ENCODE assay signal across 19 mouse cellular contexts in the genomic region with DNA sequence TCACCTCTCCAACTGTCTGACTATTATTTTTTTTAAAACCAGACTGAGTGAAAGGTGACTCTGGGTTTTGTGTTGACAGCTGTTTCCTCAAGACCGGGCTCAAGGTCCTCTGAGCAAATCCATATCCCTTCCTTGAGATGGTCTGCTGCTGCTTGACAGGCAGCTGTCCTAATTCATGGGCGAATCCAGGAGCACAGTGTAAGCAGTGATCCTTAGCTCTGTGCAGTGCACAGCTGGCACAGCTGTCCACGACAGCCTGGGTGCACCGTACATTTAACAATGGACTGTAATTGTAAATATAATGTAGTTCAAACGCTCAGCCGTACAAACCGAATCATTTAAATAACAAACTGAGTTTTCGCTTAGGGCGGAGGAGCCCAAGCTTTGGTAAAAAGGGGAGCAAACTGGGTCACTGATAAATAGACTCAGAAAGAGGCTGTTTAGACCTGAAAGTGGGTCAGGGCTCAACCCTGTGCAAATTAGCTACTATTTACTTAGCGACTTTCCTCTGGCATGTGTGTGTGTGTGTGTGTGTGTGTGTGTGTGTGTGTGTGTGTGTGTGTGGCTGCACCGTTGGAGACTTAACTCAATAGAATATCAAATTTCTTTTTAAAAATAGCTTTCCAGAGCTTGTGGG. TPM values are rescaled to one million over a fixed set of nuclear protein-coding genes. Genes with fewer than 3 reads are reported as not detected.
DNase-seq lines count a peak whose midpoint lies in the region; ATAC-seq and TF ChIP-seq lines count a peak whose summit lies in the region.
"Had no signal": no experiment of that assay in that cellular context is flagged by ENCODE, and none has a peak within 500 bp of the region (broad histone marks: within the 10 kb centered on the region; RNA-seq: fewer than 3 reads in every experiment).

No protein-coding gene starts in this region.

- 0 out of 2 replicates have a peak, but pooled peaks cover under 1% of the 10 kb centered on the region for H3K27me3 ChIP-seq in forebrain, embryonic 16.5 days (replicated peaks; ENCODE audit: control insufficient read depth, insufficient read depth, low read length)
- H3K27me3 ChIP-seq in forebrain, postnatal 0 days (ENCODE audit: insufficient read depth, low read length): no peaks in the 10 kb centered on the region
- no peaks in the 10 kb centered on the region for H3K27me3 ChIP-seq in limb, embryonic 14.5 days (ENCODE audit: control insufficient read depth, insufficient read depth, low read length)
- peaks cover 63% of the 10 kb centered on the region for H3K27me3 ChIP-seq in limb, embryonic 10.5 days (ENCODE audit: low read depth, poor library complexity, severe bottlenecking)
- no peaks in the 10 kb centered on the region; the same call in none of the 2 replicates for H3K27me3 ChIP-seq in midbrain, embryonic 16.5 days (ENCODE audit: control insufficient read depth, insufficient read depth, low read depth, low read length)
- H3K27me3 ChIP-seq in midbrain, embryonic 13.5 days: peaks cover 13% of the 10 kb centered on the region
- H3K27me3 ChIP-seq: lung, embryonic 15.5 days had no signal

- no peak overlapping the region for H3K4me2 ChIP-seq in forebrain, embryonic 16.5 days (ENCODE audit: low read length)
- H3K4me2 ChIP-seq in forebrain, postnatal 0 days (ENCODE audit: low read depth): no peak overlapping the region
- no peak overlapping the region for H3K4me2 ChIP-seq in limb, embryonic 14.5 days (replicated peaks; ENCODE audit: low read depth, low read length, severe bottlenecking)
- no peak overlapping the region for H3K4me2 ChIP-seq in midbrain, embryonic 16.5 days (ENCODE audit: low read length)
- H3K4me2 ChIP-seq in midbrain, embryonic 13.5 days (replicated peaks): no peak overlapping the region
- H3K4me2 ChIP-seq: heart, embryonic 12.5 days; hindbrain, embryonic 12.5 days; limb, embryonic 13.5 days; lung, embryonic 15.5 days had no signal

- H3K36me3 ChIP-seq in forebrain, embryonic 16.5 days (ENCODE audit: control insufficient read depth, insufficient read depth): no peaks in the 10 kb centered on the region
- H3K36me3 ChIP-seq in forebrain, postnatal 0 days (ENCODE audit: insufficient read depth): no peaks in the 10 kb centered on the region
- H3K36me3 ChIP-seq in limb, embryonic 14.5 days (ENCODE audit: control insufficient read depth, insufficient read depth, low read length): no peaks in the 10 kb centered on the region
- no peaks in the 10 kb centered on the region for H3K36me3 ChIP-seq in limb, embryonic 10.5 days
- H3K36me3 ChIP-seq in midbrain, embryonic 16.5 days (ENCODE audit: control insufficient read depth, insufficient read depth, low read length): no peaks in the 10 kb centered on the region
- no peaks in the 10 kb centered on the region for H3K36me3 ChIP-seq in midbrain, embryonic 13.5 days
- H3K36me3 ChIP-seq: heart, embryonic 12.5 days; hindbrain, embryonic 12.5 days; limb, embryonic 13.5 days; lung, embryonic 15.5 days had no signal

- peaks cover 23% of the 10 kb centered on the region for H3K4me1 ChIP-seq in forebrain, embryonic 16.5 days (replicated peaks; ENCODE audit: control insufficient read depth, insufficient read depth, low read length)
- H3K4me1 ChIP-seq in forebrain, postnatal 0 days (ENCODE audit: insufficient read depth): no peaks in the 10 kb centered on the region
- no peaks in the 10 kb centered on the region for H3K4me1 ChIP-seq in limb, embryonic 14.5 days (ENCODE audit: control insufficient read depth, insufficient read depth, low read length)
- peaks cover 34% of the 10 kb centered on the region for H3K4me1 ChIP-seq in limb, embryonic 10.5 days
- H3K4me1 ChIP-seq in midbrain, embryonic 16.5 days (ENCODE audit: control insufficient read depth, insufficient read depth, low read length): peaks cover 14% of the 10 kb centered on the region
- H3K4me1 ChIP-seq in midbrain, embryonic 13.5 days (replicated peaks): peaks cover 25% of the 10 kb centered on the region
- H3K4me1 ChIP-seq: heart, embryonic 12.5 days; lung, embryonic 15.5 days had no signal

- no peak for TF ChIP-seq CTCF in forebrain, postnatal 0 days (IDR thresholded peaks at IDR 0.05; ENCODE audit: low read depth)

- no peak overlapping the region for H3K4me3 ChIP-seq in forebrain, embryonic 16.5 days (replicated peaks; ENCODE audit: low read length)
- H3K4me3 ChIP-seq in forebrain, postnatal 0 days (ENCODE audit: low read depth, low read length): no peak overlapping the region
- no peak overlapping the region for H3K4me3 ChIP-seq in limb, embryonic 14.5 days (replicated peaks; ENCODE audit: low read length)
- no peak overlapping the region for H3K4me3 ChIP-seq in limb, embryonic 10.5 days
- no peak overlapping the region for H3K4me3 ChIP-seq in midbrain, embryonic 16.5 days (ENCODE audit: low read depth, low read length)
- H3K4me3 ChIP-seq in midbrain, embryonic 13.5 days (replicated peaks): no peak overlapping the region
- H3K4me3 ChIP-seq: heart, embryonic 12.5 days; hindbrain, embryonic 12.5 days; limb, embryonic 13.5 days; lung, embryonic 15.5 days had no signal

- no peak overlapping the region for H3K9ac ChIP-seq in forebrain, embryonic 16.5 days (replicated peaks; ENCODE audit: low read depth, low read length)
- H3K9ac ChIP-seq in forebrain, postnatal 0 days: no peak overlapping the region
- no peak overlapping the region for H3K9ac ChIP-seq in limb, embryonic 14.5 days (ENCODE audit: low read depth, low read length, severe bottlenecking)
- H3K9ac ChIP-seq in midbrain, embryonic 16.5 days (ENCODE audit: low read depth, low read length): peak overlapping the region; percentile 14; the same call in 1 of the 2 replicates
- no peak overlapping the region for H3K9ac ChIP-seq in midbrain, embryonic 13.5 days (replicated peaks)
- H3K9ac ChIP-seq: heart, embryonic 12.5 days; hindbrain, embryonic 12.5 days; limb, embryonic 13.5 days; lung, embryonic 15.5 days had no signal

- DNase-seq in forebrain, postnatal 0 days: no peak
- no peak for DNase-seq in limb, embryonic 14.5 days (ENCODE audit: low spot score)
- DNase-seq in limb, embryonic 10.5 days (ENCODE audit: low spot score): no peak
- no peak for DNase-seq in frontal cortex, postnatal 25 days (ENCODE audit: low spot score in 2 of 2)
- DNase-seq: adrenal gland, postnatal 25 days; cerebellum, postnatal 36 days; heart, postnatal 14 days; kidney, adult 8-10 months; lung, postnatal 4 days had no signal

- TF ChIP-seq POLR2A in limb, embryonic 14.5 days (IDR thresholded peaks at IDR 0.05; ENCODE audit: borderline replicate concordance, extremely low read depth, insufficient read depth, insufficient read length): no peak

- no peaks in the 10 kb centered on the region for H3K9me3 ChIP-seq in forebrain, embryonic 16.5 days (ENCODE audit: control insufficient read depth, low read length)
- H3K9me3 ChIP-seq in forebrain, postnatal 0 days (ENCODE audit: low read length): no peaks in the 10 kb centered on the region
- no peaks in the 10 kb centered on the region for H3K9me3 ChIP-seq in limb, embryonic 14.5 days (ENCODE audit: control insufficient read depth, low read length)
- no peaks in the 10 kb centered on the region for H3K9me3 ChIP-seq in limb, embryonic 10.5 days (replicated peaks)
- H3K9me3 ChIP-seq in midbrain, embryonic 16.5 days (replicated peaks; ENCODE audit: control insufficient read depth, low read length, poor library complexity, severe bottlenecking): no peaks in the 10 kb centered on the region
- H3K9me3 ChIP-seq in midbrain, embryonic 13.5 days: no peaks in the 10 kb centered on the region
- H3K9me3 ChIP-seq: heart, embryonic 12.5 days; hindbrain, embryonic 12.5 days; limb, embryonic 13.5 days; lung, embryonic 15.5 days had no signal

- no peak for ATAC-seq in forebrain, embryonic 16.5 days
- ATAC-seq in forebrain, postnatal 0 days: no peak
- ATAC-seq in limb, embryonic 14.5 days (ENCODE audit: low FRiP score, low read depth): peak; percentile 26; the same call in 1 of the 2 replicates
- ATAC-seq in midbrain, embryonic 16.5 days: no peak
- no peak for ATAC-seq in midbrain, embryonic 13.5 days
- ATAC-seq in erythroid progenitor cell, adult 5-6 weeks (replicated peaks; ENCODE audit: low FRiP score, poor library complexity, severe bottlenecking): no peak

- H3K27ac ChIP-seq in forebrain, embryonic 16.5 days (ENCODE audit: low read length): peak overlapping the region; percentile 6; the same call in 1 of the 2 replicates
- H3K27ac ChIP-seq in forebrain, postnatal 0 days (ENCODE audit: low read depth, low read length): no peak overlapping the region
- H3K27ac ChIP-seq in limb, embryonic 14.5 days (replicated peaks; ENCODE audit: low read depth, low read length): no peak overlapping the region
- no peak overlapping the region for H3K27ac ChIP-seq in limb, embryonic 10.5 days
- H3K27ac ChIP-seq in midbrain, embryonic 16.5 days (ENCODE audit: low read length): 0 out of 2 replicates have a peak overlapping the region, but pooled peaks have one; percentile 38
- no peak overlapping the region for H3K27ac ChIP-seq in midbrain, embryonic 13.5 days
- H3K27ac ChIP-seq: hindbrain, embryonic 12.5 days; limb, embryonic 13.5 days; lung, embryonic 15.5 days had no signal

- 32% methylated on average over 11 of the region's 11 CpGs for WGBS in forebrain, embryonic 16.5 days
- WGBS in forebrain, postnatal 0 days: 33% methylated on average over 11 of the region's 11 CpGs
- 42% methylated on average over 11 of the region's 11 CpGs for WGBS in limb, embryonic 14.5 days
- WGBS in limb, embryonic 10.5 days: 61% methylated on average over 11 of the region's 11 CpGs
- 39% methylated on average over 11 of the region's 11 CpGs for WGBS in midbrain, embryonic 16.5 days
- WGBS in midbrain, embryonic 13.5 days: 48% methylated on average over 11 of the region's 11 CpGs

RNA-seq across cellular contexts. Expression of gene Fbxo2, which starts 55.0 kb away (rescaled TPM):
- 4.3 and 4.7 TPM in 2 replicates for polyA plus RNA-seq in forebrain, embryonic 16.5 days (2015; fragmentation: Nextera tagmentation; extraction: Ambion mirVana)
- 10.2 and 11.9 TPM in 2 replicates for total RNA-seq in forebrain, postnatal 0 days (2014; rRNA removed)
- polyA plus RNA-seq in forebrain, postnatal 0 days (2015; fragmentation: Nextera tagmentation; extraction: Ambion mirVana): 11.4 and 15.6 TPM in 2 replicates
- polyA plus RNA-seq in limb, embryonic 14.5 days (2012; rRNA removed): 4.2 and 4.4 TPM in 2 replicates
- polyA plus RNA-seq in limb, embryonic 14.5 days (2014; fragmentation: Nextera tagmentation; extraction: Ambion mirVana): 4.3 and 6.7 TPM in 2 replicates
- polyA plus RNA-seq in limb, embryonic 10.5 days (2016; fragmentation: Nextera tagmentation; extraction: Ambion mirVana): 0.49 and 0.65 TPM in 2 replicates
- polyA plus RNA-seq in midbrain, embryonic 16.5 days (2015; fragmentation: Nextera tagmentation; extraction: Ambion mirVana): 5.6 and 9.4 TPM in 2 replicates
- 2.3 and 2.4 TPM in 2 replicates for polyA plus RNA-seq in midbrain, embryonic 13.5 days (2015; fragmentation: Nextera tagmentation; extraction: Ambion mirVana)
- total RNA-seq in erythroid progenitor cell, adult 5-6 weeks (2015; ENCODE audit: low replicate concordance): not detected in 2 replicates
- total RNA-seq in erythroid progenitor cell, adult 5-6 weeks (2017; ENCODE audit: low replicate concordance): not detected in 2 replicates
- total RNA-seq: granulocyte monocyte progenitor cell, adult 5-6 weeks; heart, postnatal 14 days; monocyte, adult 5-6 weeks had no signal

RNA-seq across cellular contexts. Expression of gene Fbxo44, which starts 55.1 kb away (rescaled TPM):
- 60.3 and 67.1 TPM in 2 replicates for polyA plus RNA-seq in forebrain, embryonic 16.5 days (2015; fragmentation: Nextera tagmentation; extraction: Ambion mirVana)
- 126 and 132 TPM in 2 replicates for total RNA-seq in forebrain, postnatal 0 days (2014; rRNA removed)
- 73.3 and 81.4 TPM in 2 replicates for polyA plus RNA-seq in forebrain, postnatal 0 days (2015; fragmentation: Nextera tagmentation; extraction: Ambion mirVana)
- 21.1 and 24.7 TPM in 2 replicates for polyA plus RNA-seq in limb, embryonic 14.5 days (2012; rRNA removed)
- 8.1 and 10.8 TPM in 2 replicates for polyA plus RNA-seq in limb, embryonic 14.5 days (2014; fragmentation: Nextera tagmentation; extraction: Ambion mirVana)
- 4.4 and 9.7 TPM in 2 replicates for polyA plus RNA-seq in limb, embryonic 10.5 days (2016; fragmentation: Nextera tagmentation; extraction: Ambion mirVana)
- 90.1 and 102 TPM in 2 replicates for polyA plus RNA-seq in midbrain, embryonic 16.5 days (2015; fragmentation: Nextera tagmentation; extraction: Ambion mirVana)
- 97.8 and 103 TPM in 2 replicates for polyA plus RNA-seq in midbrain, embryonic 13.5 days (2015; fragmentation: Nextera tagmentation; extraction: Ambion mirVana)
- 1.1 TPM in 1 of 2 replicates, not detected in the other for total RNA-seq in erythroid progenitor cell, adult 5-6 weeks (2015; ENCODE audit: low replicate concordance)
- total RNA-seq in erythroid progenitor cell, adult 5-6 weeks (2017; ENCODE audit: low replicate concordance): not detected in 2 replicates

Comparison
In these comparisons a context has a peak if more than half of its experiments do, and no peak if none do; other contexts are left out.
1. H3K27ac ChIP-seq: peak in forebrain, embryonic 16.5 days (single experiment) and midbrain, embryonic 16.5 days (single experiment); none in forebrain, postnatal 0 days (single experiment), limb, embryonic 14.5 days (single experiment), limb, embryonic 10.5 days (single experiment) and midbrain, embryonic 13.5 days (single experiment).